Mouse (Mus musculus) kidney, adult 9 months (tissue): Measurements from ENCODE around the gene Jag2.

Experiments
- DNase-seq: peaks from one replicate; pipeline ENCODE4 v3.0.0; 2022

Jag2 gene

DNA sequence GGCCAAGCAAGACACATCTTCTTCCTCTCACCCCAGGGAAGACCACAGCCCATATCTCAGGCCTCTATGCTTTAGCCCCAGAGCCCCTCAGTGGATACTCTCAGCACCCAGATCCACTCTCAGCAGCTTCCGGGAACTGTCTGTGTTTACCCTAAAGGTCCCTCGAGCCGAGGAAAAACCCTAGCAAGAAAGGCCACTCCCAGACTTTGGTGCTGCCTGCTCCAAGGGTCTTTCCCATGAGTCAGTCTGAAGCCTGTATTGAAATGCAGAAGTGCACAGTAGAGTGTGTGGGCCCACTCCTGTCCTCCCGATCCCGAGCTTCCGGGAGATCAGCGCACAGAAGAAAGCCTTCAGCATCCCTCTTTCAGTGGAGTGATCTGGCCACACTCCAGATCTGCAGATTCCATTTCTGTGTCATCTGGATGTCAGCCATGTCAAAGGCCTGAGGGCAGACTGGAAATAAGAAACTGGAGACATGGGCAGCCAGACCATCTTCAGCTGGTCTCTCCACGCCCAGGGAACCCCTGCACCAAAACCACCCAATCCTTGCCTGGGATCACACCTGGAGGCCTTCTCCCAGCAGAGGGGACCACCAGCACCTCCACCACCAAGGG, 63.0 kb downstream of the Jag2 start:
- DNase-seq = no peak

DNA sequence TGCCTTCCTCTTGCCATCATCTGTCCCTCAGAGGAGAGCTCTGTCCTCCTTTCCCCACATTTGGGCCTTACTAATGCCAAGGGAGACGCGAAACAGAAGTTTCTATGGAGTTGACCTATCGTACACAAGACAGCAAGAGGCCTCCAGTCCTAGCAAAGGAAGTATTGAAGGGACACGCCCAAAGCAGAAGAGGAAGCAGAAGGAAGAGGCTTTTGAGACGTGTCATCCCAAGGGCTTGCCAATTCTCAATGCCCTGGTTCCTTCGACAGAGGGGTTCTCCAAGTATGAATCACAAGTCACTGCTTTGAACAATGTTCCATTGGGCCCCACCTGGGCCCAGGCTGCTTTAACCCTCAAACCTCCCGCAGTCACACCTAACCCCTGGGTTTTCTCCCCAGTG, 64.8 kb downstream of the Jag2 start:
- DNase-seq = no peak

DNA sequence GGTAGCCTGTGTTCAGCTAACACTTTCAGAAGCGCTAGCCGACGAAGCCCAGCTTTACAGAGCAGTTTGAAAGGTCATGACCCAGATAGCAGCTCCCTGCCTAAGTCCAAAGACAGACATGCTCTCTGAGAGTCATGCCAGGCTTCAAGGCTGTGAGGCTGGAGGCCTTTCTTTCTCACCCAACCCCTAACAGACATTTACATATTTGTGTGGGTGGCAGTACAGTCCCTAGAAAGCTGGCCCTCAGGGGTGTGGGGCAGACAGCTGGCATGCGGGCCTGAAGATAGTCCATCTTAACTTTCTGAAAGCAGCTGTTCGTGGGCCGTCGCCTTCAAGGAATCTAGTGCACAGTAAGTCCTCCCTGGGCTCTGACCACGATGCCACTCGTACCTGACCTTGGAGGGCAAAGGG, 67.7 kb downstream of the Jag2 start:
- DNase-seq = no peak

DNA sequence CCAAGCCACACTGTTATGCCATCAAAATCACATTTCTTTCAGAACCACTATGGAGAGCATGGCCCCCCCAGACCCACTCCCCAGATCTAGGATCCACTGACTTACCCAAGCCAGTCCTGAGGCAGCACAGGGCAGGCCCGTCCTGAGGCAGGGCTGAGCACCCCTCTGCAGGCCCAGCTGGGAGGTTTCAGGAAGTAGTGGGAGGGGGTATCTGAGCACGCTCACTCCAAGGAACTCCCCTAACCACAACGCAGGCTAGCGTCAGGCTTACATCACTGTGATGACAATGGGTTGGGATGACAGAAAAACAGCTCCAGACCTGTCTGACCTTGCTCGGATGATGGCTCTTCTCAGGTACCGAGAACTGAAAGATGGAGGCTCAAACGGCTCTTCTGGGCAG, 68.8 kb downstream of the Jag2 start:
- no peak for DNase-seq

DNA sequence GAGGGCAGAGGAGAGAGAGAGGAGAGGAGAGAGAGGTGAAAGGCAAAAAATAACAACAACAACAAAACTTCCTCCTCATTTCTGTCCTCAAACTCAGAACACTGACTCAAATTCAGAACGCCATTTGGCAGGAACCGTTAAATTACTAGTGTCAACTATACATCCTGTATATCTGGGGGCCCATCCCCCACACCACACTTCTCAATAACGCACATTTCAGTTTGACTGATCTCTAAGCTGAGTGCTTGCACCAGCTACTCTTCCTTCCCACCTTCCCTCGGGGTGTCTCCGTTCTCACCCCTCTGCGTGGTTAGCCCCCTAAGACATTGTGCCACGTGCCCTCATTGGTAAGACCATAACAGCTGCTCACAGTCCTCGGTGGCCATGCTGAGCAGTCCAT, 69.6 kb downstream of the Jag2 start:
- DNase-seq = no peak

DNA sequence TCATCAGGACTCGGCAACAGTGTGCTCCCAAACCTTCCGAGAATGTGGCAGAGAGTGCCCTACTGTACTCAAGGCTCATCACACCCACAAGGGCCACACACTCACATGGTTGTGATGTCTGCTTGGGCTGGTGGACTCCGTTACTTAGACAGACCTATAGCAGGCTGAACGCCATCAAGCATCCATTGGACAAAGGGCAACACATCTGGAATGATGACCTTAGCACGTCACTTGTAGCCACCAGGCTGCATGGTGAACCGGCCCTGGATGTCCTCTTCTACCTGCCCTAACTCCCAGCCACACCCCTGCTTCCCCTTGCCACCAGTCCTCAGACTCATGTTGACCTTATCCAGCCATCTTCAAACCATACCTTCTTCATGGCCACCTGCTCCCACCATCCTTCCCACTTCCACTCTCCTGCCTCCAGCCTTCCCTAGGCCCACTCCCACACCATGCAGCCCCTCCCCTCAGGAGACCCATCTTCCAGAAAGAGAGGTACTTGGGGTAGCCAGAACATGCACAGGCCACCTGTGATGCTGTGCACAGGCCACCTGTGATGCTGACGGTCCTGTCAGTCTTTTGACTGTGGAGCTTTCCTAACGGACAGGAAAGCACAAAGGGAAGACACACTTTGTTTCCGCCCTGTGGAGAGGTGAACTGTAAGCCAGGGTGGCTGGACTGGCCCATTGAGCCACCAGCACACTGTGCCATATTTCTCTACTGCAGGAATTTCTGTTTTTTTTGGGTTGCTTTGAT, 70.8 kb downstream of the Jag2 start:
- DNase-seq = no peak
